Mouse (Mus musculus): ENCODE results near the gene Gpsm2. TPM values are rescaled to one million over a fixed set of nuclear protein-coding genes. Genes with fewer than 3 reads are reported as not detected.

Gene Gpsm2
- 10 to 100 TPM; 10.8 to 14.1 TPM for total RNA-seq (2021)
- long read RNA-seq, transcript Gpsm2-201 (15 exons, 3,498 nt) = major isoform, 19 of 27 reads
- long read RNA-seq, partial matches to known transcripts = 2 of 27 reads
- long read RNA-seq, other reads (novel, unspliced or antisense) = 6 of 27 reads

GRCm38 (mm10) chr3:108722036-108722872 lies at the start of gene Gpsm2:
Gene Gpsm2 (minus strand): TSS chr3:108722309.
- peak; percentile 95 to 97 for DNase-seq (ENCODE audit: low spot score in 2 of 2)

DNA sequence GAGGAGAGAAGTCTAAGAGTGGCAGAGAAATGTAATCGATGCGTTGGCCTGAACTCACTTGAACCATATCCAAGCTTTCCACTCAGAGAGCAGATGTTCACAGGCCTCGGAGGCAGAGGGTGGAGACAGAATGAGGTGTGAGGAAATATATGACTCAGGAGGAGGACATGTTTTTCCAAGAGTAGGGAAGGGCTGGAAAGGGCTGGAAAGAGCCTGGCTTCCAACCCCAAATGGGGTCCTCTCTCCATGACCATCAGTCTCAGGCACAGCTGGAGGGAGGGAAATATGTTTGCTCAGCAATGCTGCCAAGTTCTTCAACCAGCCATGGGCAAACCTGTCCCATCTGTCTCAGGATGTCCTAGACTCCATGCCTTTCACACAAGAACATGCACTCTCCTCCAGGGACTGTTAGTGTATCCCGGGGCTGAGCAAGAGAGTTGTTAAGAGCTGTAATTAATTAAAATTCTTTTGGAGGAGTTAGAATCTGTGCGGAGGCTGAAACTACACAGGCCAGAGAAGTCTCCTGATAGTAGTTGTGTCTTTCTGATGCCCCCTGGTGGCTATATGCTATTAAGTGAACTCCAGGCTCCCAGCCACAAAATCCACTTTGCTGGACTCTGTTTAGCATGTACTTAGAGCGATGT lies 48.7 kb upstream of the Gpsm2 start:
- peak; percentile 50 to 89 for DNase-seq (ENCODE audit: low spot score in 2 of 2)

- DNase-seq (ENCODE audit: low spot score in 2 of 2) = no peak
These were observed 47.4 kb upstream of the Gpsm2 start for GRCm38 (mm10) chr3:108769547-108769946.

GRCm38 (mm10) chr3:108767416-108767815 lies 45.3 kb upstream of the Gpsm2 start:
- DNase-seq (ENCODE audit: low spot score in 2 of 2) = no peak

DNA sequence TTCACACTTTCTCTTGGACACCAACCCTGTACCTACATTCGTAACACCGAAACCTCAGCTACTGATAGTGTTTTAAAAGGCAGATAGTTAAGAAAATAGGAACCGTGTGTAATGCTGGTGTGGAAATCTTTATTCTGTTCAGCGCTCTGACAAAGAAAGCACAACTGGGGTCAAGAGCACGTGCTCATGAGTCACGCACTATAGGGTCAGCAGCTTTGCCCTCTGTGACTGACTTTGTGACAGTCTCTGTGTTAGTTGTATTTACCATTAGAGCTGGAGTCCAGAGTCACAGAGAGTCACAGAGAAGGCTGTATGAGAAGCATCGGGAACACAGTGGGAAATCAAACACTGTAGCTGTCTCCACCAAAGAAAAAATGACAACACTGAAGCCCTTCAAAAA lies 44.8 kb upstream of the Gpsm2 start:
- no peak for DNase-seq (ENCODE audit: low spot score in 2 of 2)

DNA sequence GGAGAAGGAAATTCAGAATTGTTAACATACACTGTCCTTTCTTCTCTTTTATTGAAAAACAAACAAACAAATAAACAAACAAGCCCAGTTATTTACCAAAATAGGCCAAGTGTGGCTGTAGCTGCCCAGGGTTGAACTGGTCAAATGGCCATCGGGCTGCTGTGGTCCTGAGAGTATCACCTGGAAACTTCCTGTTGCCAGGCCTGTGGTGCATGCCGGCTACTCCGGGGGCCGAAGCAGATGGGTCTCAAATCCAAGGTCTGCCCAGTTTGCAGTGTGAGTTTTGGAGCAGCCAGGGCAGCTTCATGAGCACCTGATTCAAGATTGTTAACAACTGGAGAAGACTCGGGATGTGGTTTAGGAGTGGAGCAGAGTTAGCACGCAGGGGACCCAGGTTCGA lies 43.4 kb upstream of the Gpsm2 start:
- no peak for DNase-seq (ENCODE audit: low spot score in 2 of 2)

DNA sequence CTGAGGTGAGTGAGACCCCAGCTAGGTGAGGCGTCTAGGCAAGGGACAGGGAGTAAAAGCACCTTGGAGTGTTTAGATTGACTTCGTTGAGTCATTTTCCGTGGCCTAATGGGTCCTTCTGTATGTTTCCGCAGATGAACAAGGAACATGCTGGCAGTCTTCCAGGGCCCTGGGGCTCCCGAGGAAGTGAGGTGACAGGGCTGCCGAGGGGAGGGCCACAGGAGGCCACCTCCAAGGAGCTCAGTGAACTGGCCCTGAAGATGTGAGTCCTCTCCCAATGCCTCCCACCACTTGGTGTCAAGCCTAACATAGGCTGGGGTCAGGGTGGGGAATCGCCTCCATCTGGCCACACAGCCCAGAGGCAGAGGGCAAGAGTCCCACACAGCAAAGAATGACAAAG lies 42.9 kb upstream of the Gpsm2 start:
- DNase-seq (ENCODE audit: low spot score in 2 of 2) = no peak

- no peak for DNase-seq (ENCODE audit: low spot score in 2 of 2)
These were observed 41.6 kb upstream of the Gpsm2 start for GRCm38 (mm10) chr3:108763691-108764090.

GRCm38 (mm10) chr3:108762597-108763111 lies 40.5 kb upstream of the Gpsm2 start:
- DNase-seq (ENCODE audit: low spot score in 2 of 2) = peak; percentile 47 to 68

- no peak for DNase-seq (ENCODE audit: low spot score in 2 of 2)
These were observed 37.7 kb upstream of the Gpsm2 start for GRCm38 (mm10) chr3:108759566-108760420.

DNA sequence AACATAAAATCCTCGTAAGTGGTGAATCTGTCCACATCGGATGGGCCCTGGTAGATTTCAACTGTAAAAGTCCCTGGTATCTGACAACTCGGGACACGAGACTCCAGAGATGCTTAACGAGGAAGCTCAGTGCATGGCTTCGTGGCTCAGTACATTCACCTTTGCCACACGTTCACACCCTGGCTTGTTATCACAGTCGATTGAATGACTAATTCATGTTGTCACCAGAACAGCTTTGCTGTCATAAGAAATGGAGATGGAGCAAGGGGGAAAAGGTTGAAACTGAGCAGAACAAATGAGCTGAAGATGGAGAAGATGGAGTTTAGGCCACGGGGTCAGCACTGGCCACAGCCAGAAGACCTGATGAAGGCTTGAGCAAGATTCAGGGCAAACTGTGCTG lies 35.5 kb upstream of the Gpsm2 start:
- no peak for DNase-seq (ENCODE audit: low spot score in 2 of 2)

DNA sequence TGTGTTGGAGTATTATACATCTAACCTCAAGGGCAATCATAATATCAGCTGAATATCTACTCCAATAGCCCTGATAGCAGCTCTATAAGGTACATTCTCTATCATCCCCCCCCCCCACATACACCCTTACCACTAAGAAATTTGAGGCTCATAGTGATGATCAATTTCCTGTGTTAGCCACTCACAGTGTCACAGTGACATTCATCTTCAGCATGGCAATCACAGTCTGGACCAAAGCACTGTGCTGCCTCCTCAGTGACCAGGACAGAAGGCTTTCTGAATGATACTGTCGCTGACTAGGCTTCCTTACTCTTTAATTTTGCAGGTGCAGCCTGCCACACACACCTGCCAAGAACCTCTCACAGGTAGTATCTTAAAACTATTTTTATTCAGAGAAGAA lies 34.0 kb upstream of the Gpsm2 start:
- no peak for DNase-seq (ENCODE audit: low spot score in 2 of 2)

DNA sequence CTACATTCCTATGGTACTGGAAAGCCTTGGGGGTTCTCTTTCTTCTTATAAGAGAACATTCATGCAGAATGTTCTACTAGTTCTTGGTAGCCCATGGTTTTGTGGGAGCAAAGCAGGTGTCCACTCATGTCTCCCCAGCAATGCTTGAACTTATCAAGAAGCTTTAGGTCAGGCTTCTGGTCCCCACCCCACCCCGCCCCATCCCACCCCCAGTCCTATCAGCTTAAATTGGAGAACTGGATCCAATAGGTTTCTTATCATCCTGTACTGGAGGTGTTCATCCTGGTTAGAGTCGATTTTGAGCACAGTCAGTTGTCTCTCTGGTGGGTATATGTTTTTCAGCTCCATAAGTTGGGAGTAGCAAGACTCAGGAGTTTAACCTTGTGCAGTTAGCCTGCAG lies 33.4 kb upstream of the Gpsm2 start:
- no peak for DNase-seq (ENCODE audit: low spot score in 2 of 2)

- no peak for DNase-seq (ENCODE audit: low spot score in 2 of 2)
These were observed 32.4 kb upstream of the Gpsm2 start for GRCm38 (mm10) chr3:108754541-108754940.

GRCm38 (mm10) chr3:108751691-108752090 lies 29.6 kb upstream of the Gpsm2 start:
- DNase-seq (ENCODE audit: low spot score in 2 of 2) = no peak

DNA sequence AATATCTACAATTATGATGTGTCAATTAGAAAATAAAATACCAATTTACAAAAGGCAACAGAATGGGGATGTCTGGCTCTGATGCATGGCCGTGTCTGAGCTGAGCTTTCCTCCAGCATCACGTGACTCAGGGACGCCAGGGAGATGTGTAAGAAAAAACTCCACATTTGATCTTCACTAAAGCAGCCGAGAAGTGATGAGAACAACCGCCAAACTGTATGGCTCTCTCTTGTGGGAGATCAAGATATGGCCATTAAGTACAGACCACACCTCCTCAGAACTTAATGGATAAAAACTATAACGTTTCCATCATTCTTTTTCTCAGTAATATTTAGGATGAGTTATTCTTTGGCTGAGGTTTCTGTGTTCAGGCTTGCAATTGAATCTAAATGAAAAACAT lies 29.0 kb upstream of the Gpsm2 start:
- no peak for DNase-seq (ENCODE audit: low spot score in 2 of 2)

GRCm38 (mm10) chr3:108744060-108744459 lies 22.0 kb upstream of the Gpsm2 start:
- no peak for DNase-seq (ENCODE audit: low spot score in 2 of 2)

DNA sequence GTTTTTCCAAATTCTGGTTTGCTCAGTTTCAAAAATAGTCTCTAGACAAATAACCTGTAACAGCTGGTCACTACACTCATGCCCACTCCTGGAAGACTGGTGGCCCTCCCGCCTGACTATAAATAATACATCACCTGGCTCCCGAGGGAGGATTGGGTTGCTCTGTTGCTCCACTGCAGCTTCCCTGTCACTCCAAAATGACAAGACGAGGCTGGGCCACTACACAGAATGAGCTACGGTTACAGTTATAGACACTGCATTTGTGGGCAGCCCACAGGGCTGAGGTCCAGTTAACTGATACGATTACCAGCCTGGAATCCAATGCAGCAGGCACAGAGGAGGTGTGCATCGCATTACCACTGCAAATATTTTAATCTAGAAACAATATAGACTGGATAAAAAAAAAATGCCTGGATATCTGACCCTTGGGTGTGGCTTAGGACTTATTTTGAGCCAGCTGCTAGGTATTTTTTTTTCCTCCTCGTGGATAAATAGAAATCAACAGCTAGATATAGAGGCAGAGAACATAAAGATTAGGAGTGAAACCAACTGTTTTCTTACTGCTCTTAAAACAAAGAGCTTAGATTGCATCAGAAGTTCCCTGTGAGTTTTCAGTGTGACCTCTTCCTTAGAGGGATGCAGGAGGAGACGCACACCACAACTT lies 17.1 kb upstream of the Gpsm2 start, which contains the start of gene Aknad1:
TSS of gene Aknad1 (plus strand) at position 614 of the 664 bp plus-strand sequence.
- no peak for DNase-seq (ENCODE audit: low spot score in 2 of 2)

DNA sequence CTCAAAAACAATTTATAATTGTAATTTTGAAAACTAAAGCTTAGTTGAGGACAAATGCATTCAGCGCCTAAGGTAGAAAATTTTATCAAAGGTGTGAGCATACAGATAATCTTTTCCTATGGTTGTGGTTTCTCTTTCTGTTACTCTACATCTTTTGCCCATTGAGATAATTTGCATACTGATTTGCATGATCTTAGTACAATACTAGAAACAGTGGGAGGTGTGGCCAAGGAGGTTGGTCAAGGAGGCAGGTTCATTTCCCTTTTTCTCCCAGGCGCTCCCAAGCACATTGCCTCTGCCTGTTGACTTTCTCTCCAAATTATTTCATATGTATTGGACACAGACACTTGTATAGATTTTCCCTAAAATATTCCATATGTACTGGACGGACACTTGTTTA lies 15.7 kb upstream of the Gpsm2 start:
- DNase-seq (ENCODE audit: low spot score in 2 of 2) = no peak

DNA sequence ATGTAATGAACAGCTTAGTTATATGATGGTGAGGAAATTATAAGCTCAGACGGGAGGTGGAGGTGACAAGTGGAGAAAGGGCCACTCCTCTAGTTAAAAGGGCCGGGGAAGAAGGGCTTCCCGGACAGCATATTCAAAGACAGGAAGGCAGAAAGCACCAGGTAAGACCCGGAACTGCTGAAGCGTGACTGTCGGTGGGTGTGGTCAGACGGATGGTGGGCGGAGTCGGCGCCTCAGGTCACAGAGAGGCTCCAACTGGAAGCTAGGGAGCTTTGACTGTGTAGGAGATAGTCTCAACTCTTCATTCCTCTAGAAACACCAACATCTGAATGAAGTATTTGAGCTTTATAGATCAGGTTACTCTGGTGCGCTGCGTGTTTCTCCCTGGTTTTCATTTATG lies 8.2 kb upstream of the Gpsm2 start:
- no peak for DNase-seq (ENCODE audit: low spot score in 2 of 2)

GRCm38 (mm10) chr3:108727776-108728175 lies 5.7 kb upstream of the Gpsm2 start:
- no peak for DNase-seq (ENCODE audit: low spot score in 2 of 2)

All from layer of hippocampus, adult 18-20 months (tissue).